Mouse (Mus musculus): ENCODE data around the gene Gm5767.

DNA sequence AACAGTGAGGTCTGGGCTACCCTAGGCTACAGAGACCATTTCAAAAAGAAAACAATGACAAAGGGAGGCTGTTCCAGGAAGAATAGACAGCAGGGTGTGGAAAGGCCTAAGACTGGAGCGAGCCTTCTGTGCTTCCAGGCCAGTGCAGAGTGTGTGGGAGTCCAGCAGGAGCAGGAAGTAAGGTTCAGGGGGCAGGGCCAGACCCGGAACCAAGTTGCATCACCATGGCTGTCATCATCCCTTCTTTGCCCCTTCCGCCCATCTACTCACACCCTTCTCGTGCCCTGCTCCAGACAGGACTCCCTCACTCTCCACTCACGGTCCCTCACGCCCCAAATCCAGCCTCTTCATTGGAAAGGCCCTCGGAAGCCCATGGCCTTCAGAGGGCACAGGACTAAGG lies 13.3 kb upstream of the Gm5767 start:
- TF ChIP-seq ZC3H11A (IDR thresholded peaks at IDR 0.05; ENCODE audit: borderline replicate concordance, low read depth, low read length) (no peak), HCFC1 (IDR thresholded peaks at IDR 0.05; ENCODE audit: borderline replicate concordance, insufficient read depth, low read length) (no peak), CHD2 (IDR thresholded peaks at IDR 0.05; ENCODE audit: low read depth, low read length) (no peak), ZNF384 (IDR thresholded peaks at IDR 0.05; ENCODE audit: low read depth, low read length) (no peak)
